Mouse (Mus musculus) heart, adult 18-20 months (tissue): ENCODE measurements at regions not wholly inside any gene's neighbourhood (a gene's known extent, or its start where the extent isn't known, plus 50 kb on each side); places are given as distances from the start of the nearest gene placed in this dataset.

Source experiments
- DNase-seq, 2 experiments: peaks; one replicate each; pipeline ENCODE4 v3.0.0; 2021 to 2022; ENCODE audit warnings: mixed read lengths in 1 of 2

- no peak for DNase-seq
These were observed 466.2 kb downstream of the Klhl13 start for GRCm38 (mm10) chrX:22898698-22899051.

- DNase-seq = no peak
These were observed 466.7 kb downstream of the Klhl13 start for GRCm38 (mm10) chrX:22898048-22898697.

GRCm38 (mm10) chrX:22869791-22870190 lies 495.1 kb downstream of the Klhl13 start:
- DNase-seq = peak; percentile 1 to 3

- no peak for DNase-seq
These were observed 515.1 kb downstream of the Klhl13 start for GRCm38 (mm10) chrX:22849522-22850495.

- no peak for DNase-seq
These were observed 516.1 kb downstream of the Klhl13 start for GRCm38 (mm10) chrX:22848778-22849177.

GRCm38 (mm10) chrX:22833226-22833625 lies 531.7 kb downstream of the Klhl13 start:
- DNase-seq = no peak

- no peak for DNase-seq
These were observed 559.7 kb downstream of the Klhl13 start for GRCm38 (mm10) chrX:22805184-22805583.

- DNase-seq = peak in 1 of 2 experiments; percentile 1
These were observed 594.8 kb downstream of the Klhl13 start for GRCm38 (mm10) chrX:22769971-22770530.

- DNase-seq = no peak
These were observed 625.6 kb downstream of the Klhl13 start for GRCm38 (mm10) chrX:22739235-22739634.

GRCm38 (mm10) chrX:22698179-22698578 lies 666.7 kb downstream of the Klhl13 start:
- no peak for DNase-seq

- no peak for DNase-seq
These were observed 707.0 kb downstream of the Klhl13 start for GRCm38 (mm10) chrX:22657722-22658342.
